Mouse (Mus musculus) liver (tissue): ENCODE data around the gene Mybphl.

Experiments
- DNase-seq: peaks from one replicate; pipeline ENCODE4 v3.0.0-alpha.2; 2020; ENCODE audit warnings: mixed read lengths

The Mybphl gene

DNA sequence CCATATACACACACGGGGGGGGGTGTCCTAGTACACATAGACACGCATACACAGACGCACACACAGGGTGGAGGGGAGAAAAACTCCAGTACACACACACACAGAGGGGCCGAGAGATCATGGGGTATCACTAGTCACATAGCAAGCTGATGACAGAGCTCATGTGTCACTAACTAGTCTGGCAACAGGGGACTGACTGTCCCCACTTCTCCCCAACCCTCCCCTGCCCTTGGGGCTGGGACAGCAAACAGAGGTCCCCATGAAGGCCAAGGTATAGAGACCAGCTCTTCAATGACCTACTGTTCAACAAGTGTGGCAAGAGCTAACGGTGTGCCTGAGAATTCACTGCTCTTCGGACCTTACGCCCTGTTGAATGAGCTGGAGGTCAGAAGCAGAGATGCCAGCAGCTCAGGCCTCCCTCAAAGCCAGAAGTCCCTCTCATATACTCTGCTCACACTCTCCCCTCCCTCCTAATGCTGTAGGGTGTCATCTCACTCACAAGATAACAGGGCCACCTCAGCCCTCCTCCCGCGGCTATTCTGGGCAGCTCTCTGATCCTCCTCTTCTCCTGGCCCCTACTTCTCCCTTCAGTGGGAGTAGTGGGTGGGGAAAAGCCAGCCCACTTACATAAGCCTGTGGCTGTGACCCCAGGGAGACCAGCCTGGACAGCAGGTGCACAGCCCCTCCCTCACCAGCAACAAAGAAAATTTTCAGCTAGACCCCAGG lies at the start of gene Mybphl:
Mybphl (plus strand) TSS at position 642 of the 726 bp plus-strand sequence.
- DNase-seq: no peak

DNA sequence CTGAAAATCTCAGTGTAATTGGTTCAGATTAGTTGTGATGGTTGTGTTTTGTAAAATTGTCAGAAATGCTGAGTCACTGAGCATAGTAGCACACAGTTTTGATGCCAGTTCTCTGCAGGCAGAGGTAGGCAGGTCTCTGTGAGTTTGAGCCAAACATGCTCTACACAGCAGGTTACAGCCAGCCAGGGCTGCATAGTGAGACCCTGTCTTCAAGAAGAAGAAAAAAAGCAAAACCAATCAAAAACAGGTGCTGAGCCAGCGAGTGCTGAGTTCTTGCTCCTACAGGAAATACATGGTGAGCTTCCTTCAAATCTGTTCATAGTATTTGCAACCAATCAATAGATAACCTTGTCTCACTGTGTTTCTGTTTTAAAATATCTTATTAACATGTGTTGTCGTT lies 46.2 kb upstream of the Mybphl start:
- no peak for DNase-seq

DNA sequence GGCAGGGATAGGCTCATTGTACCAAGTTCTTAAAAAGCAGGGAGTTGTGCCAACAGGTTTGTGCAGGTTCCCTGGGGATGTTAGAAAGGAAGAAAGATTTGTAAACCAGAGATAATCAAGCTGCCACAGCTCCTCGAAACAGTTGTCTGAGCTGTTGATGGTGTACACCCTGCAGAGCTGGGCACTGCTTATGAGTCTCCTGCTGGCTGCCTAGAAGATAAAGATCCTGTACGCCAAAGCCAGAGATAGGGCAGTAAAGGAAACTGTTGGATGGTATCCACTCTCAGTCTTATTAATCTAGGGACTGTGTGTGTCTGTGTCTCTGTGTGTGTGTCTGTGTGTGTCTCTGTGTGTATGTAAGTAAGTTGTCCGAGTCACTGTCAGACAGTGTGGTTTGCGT lies 43.0 kb upstream of the Mybphl start:
- no peak for DNase-seq

DNA sequence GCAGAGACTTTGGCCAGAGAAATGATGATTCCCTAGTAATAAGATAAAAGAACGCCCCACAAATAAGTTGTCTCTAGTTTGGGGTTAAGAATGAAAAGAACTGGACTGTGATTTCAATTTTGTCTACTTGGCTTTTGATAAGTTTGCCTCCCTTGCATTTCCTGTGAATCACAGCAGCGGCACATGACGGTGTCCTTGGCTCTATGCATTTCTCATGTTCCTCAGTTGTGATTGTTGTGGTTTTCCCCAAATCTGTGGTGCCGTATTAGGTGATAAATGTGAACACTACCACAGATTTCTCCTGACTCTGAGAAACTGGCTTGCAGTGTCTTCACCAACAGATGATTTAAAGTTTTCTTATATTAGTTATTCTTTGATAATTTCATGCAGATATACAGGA lies 42.6 kb upstream of the Mybphl start:
- no peak for DNase-seq

DNA sequence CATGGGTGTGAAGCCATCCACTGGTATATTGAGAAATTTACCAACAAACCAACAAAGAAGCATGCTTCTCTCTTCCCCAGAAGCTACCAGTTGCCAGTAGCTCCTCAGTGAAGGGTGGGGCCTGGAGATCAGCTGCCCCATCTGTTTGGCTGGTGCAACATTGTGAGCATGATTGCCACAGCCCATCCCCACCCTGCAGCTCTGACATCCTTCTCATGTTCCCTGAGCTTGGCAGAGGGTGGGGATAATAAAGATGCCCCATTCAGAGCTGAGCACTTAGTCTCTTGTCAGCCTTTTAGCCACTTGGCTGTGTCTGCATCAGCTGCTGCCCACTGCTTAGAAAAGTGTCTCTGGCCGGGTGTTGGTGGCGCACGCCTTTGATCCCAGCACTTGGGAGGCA lies 41.7 kb upstream of the Mybphl start:
- peak; percentile 49 for DNase-seq

DNA sequence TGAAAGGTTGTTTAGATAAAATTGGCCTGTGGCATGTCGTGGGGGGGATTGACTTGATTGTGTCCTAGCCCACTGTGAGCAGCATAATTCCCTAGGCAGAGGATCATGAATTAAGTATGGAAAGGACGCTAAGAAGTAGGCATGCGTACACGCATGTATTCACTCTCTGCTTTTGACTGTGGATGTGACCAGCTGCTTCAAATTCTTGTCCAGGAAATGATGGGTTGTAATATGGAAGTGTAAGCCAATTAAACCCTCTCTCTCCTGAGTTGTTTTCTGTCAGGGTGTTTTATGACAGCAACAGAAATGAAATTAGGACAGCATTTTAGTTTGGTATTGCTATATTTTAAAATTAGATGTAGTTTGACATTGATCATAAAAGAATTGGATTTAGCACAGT lies 39.9 kb upstream of the Mybphl start:
- DNase-seq: no peak

DNA sequence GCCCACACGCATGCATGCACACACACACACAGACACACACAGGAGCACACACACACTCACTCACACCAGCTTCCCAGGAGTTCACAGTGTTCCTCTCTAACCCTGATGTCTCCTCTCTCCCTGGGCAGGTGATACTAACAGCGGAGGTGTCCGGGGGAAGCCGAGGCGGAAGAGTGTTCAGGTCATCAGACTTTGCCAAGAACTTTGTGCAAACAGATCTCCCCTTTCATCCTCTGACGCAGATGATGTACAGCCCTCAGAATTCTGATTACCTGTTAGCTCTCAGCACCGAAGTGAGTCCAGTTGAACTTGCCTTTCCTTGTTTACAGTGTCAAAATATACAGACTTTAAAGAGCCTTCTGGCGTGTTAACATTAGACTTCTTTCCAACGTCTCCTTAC lies 39.2 kb upstream of the Mybphl start:
- DNase-seq: no peak

DNA sequence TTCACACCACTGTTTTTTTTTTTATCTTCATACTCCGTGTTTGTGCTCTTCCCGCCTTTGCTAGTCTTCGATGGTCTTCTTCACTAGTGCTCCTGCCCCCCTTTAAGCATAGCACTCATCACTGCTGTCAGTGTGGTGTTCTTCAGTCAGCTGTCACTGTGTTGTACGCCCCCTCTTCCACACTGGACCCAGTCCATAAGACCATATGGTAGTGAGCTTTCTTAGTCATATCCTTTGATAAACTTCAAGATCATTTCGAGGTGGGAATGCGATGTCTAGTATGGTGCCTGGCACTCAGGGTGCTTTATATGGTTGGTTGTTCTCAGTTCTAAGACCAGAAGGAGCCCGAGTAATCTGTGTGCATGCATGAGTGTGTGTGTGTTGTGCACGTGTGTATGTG lies 37.4 kb upstream of the Mybphl start:
- DNase-seq: no peak

DNA sequence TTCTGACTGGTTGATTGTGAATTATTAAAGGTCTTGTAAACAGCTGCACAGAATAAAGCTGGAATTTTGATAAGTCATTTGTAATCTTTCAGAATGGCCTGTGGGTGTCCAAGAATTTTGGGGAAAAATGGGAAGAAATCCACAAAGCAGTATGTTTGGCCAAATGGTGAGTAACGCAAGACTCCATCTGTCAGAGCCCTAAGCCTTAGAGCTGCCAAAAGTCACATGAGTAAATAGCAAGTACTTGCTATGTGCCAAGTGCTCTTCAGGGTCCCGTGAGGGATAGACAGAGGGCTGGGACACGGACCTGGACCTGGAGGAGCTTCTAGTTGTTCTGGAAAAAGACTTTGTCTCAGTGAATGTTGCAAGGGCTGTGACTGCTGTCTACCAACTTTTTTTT lies 36.8 kb upstream of the Mybphl start:
- DNase-seq: no peak

DNA sequence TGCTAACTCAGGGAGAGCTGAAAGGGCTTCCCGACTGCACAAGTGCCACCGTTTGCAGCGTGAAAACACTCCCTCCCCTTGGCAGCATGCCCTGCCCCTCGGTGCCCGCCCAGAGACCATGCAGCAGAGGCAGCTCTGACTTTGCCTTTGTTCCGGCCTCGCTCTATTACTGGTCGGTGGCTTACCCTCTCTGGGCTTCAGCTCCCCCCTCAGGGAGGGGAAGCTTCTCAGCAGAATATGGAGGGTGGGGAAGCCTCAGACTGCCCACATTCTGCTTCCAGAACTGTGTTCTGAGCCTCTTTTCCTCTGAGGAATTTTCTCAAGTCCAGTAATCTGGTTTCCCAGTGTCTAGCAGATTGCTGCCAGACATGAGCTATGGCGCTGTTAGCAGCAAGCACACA lies 36.3 kb upstream of the Mybphl start:
- no peak for DNase-seq

DNA sequence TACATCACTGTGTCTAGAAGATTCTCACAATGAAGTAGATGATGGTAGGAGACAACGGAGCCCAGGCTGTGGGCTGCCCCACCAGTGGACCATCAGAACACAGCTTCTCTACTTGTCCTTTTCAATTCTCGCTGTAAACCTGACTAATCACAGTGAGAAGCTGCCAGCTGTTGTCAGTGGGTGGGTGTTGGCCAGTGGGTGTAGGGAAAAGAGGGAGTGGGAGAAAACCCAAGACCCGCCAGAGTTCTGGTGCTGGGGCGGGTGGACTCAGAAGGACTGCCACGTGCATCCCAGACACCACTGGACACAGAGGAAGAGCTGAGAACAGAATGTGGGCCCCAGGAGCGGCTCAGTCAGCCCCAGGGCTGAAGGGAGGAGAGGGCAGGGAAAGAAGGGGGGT lies 33.9 kb upstream of the Mybphl start:
- DNase-seq: no peak

DNA sequence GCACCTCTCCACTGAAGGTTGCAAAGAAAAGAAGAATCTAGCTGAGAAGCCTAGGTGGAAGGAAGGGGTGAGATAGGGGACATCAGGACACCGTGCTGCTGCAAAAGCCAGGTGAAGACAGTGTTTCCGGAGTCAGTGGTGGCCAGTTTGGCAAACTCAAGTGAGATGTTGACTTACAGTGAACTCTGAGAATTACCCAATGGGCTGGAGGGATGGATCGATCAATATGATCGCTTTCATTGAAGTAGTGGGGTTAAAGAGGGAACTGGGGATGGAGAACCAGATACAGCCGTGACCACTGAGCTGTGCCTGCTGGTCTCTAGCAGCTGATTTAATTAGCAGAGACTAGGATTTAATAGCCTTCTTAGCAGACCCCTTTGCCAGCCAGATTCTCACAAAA lies 27.8 kb upstream of the Mybphl start:
- no peak for DNase-seq

DNA sequence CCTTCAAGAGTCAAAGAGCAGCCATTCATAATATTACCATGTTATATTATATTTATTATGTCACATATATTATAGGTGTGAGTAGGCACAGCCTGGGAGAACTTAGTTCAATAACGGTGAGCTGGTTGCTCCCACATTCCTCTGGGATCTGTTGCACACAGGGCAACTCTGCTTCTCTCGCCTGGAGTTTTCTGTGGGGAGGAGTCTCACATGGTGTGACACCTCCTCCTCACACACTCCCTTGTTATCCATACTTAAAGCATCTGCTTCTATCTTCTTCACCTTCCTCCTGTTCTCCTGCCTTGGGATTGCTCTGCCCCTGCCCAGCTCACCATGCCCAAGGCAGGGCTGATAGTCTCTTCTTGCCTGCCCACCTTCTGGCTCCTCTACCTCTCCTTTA lies 23.7 kb upstream of the Mybphl start:
- no peak for DNase-seq

DNA sequence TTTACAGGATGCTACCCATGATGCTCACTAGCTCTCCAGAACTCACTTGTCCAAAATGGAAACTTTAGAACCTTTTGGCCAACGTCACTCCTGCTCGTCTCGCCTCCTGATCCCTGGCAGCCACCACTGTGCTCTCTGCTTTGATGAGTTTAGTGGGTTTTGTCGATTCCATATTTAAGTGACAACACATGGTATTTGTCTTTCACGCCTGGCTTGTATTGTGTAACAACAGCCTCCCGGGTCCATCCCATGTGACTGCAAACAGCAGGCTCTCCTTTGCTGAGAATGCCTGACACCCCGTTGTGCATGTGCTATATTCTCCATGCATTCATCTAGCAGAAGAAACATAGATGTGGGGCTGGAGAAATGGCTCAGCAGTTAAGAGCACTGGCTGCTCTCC lies 22.5 kb upstream of the Mybphl start:
- DNase-seq: no peak

DNA sequence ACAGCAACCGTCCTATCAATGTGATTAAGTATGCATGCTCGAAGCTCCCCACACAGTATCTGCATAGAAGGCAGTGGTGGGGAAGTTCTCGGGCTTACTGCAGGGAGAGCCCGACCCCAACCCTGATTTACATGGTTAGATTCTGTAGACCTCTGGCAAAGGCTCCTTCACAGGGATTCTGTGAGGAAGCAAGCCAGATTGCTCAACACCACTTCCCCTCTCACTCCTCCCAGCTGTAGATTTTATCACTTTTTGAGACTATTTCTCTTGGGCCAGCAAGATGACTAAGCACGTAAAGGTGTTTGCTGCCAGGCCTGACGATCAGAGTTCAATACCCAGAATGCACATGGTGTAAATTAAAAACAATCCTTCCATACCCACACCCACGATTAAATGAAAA lies 18.9 kb upstream of the Mybphl start:
- no peak for DNase-seq

DNA sequence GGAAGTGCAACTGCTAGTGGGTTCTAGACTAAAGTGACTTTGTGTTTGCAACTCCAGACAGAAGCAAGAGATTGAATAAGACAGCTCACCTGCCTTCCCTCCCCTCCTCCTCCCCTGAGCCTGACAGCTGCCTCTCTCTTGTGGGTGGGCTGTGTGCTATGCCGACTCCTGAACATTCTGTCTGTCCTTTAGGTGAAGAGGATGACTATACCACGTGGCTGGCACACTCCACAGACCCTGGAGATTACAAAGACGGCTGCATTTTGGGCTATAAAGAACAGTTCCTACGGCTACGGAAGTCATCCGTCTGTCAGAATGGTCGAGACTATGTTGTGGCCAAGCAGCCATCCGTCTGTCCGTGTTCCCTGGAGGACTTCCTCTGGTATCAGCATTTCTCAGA lies 16.3 kb upstream of the Mybphl start:
- no peak for DNase-seq

DNA sequence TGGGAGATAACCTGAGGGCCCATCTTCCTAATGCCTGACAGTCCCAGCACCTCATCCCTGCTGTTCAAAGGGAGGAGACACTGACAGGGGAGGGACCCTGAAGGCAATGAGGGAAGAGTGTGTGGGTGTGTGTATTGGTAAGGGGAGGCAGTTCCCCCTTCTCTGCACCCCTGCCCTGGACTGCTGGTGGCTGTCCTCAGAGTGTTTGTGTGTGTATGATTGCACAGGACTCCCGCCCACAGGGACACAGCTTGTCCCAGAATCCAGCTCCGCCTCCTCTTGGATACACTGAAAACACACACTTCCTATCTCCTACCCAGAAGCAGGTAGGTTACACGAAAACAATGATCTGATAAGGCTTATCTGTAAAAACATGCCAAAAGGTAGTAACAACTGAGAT lies 9.5 kb upstream of the Mybphl start:
- DNase-seq: no peak

DNA sequence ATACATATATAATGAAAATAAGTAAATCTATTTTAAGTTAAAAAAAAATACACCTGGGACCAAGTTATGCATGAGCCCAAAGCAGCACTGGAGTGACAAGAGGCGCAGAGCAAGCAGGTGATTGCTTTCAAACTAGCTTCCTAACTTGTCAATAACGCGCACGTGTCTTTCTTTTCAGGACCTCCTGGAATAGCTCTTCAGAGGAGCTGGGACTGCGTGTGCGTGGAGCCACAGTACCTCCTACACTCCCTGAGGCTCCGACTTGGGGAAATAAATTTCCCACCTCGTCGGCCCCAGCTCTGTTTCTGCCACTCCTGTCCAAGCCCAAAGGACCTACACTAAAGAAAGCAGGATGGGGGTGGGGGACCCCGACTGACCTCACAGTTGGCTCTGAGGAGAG lies 7.7 kb upstream of the Mybphl start:
- DNase-seq: no peak

DNA sequence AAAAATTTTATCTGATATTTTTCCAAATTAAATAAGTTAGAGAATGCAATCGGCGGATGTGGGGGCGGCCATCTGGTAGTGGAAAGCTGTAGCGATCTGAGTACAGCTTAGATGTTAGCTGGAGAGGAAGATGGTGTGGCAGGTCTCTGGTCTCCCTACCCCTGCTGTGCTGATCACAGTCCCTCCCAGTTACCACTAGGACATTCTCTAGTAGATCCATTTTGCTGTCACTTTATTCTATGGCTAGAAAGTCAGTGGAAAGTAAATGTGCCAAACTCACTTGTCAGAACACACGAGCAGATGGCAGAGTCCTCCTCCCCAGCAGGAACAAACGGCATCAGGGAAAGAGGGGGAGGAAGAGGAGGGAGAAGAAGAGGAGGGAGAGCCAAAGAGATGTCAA lies 6.3 kb upstream of the Mybphl start:
- no peak for DNase-seq

DNA sequence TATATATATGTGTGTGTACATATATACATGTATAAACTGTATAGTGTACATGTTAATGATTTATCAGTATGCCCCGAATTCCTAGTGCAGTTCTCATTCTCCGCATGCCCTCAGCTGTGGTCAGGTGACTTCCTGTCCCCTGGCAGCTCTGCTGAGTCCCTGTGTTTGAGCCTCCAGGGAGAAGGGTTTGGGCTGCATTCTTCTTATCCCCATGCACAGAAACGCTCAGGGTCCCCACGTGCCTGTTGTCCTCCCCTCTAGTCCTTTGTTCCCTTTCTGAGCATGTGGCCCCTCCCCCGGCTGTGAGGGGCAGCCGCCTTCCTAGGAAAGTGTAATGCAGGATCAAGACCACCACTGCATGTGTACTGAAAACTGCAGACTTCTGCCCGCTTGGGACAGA lies 3.8 kb upstream of the Mybphl start:
- no peak for DNase-seq

DNA sequence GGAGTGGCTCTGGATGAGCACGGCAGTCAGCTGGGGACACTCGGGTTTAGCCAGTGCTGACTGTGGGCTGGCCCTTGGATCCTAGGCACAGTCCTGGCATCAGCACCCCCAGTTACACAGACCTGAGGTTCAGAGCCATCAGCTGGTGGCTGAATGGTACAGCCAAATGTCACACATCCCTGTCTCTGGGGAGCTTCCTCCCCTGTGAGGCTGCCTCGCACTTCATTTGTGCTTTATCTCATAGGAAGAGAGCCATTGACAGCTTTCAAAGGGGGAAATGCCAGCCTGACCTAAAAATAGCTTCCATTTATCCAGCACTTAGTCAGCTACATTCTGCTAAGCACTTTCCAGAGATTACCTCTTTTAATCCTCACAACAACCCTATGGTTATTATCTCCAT lies 1.1 kb upstream of the Mybphl start:
- DNase-seq: no peak

DNA sequence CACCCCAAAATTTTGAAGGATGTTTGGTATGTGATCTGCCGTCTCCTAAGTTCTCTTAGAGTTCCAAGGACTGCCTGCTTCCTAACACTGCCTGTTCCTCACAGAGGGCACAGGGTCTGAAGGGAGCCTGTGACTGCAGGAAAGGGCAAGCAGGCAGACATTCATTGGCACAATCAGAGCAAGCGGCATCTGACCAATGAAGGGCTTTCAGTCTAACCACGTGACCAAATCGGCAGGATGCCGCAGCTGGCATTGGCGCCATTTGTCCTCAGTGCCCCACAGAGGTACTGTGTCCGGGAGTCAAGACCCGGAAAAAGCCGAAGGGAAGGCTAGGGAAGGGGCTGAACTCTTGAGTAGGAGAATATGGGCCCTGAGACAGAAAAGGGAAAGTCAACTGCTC lies 2.5 kb downstream of the Mybphl start:
- no peak for DNase-seq

DNA sequence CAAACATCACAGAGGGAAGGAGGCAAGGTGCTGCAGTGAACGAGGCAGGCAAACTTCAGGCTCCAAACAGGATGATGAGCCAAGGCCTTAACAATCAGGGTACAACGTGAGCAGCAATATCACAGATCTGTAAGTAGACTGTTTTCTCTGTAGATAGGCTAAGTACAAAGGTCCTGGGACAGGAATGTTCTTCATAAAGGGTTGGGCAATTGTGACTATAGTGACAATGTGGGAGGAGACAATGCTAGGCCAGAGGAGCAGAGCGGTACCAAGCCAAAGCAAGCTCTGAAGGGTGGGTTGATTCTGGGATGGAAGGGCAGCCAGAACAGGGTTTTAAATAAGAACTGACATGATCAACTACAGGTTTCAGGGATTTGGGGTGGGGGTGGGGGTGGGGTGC lies 3.1 kb downstream of the Mybphl start:
- DNase-seq: no peak

DNA sequence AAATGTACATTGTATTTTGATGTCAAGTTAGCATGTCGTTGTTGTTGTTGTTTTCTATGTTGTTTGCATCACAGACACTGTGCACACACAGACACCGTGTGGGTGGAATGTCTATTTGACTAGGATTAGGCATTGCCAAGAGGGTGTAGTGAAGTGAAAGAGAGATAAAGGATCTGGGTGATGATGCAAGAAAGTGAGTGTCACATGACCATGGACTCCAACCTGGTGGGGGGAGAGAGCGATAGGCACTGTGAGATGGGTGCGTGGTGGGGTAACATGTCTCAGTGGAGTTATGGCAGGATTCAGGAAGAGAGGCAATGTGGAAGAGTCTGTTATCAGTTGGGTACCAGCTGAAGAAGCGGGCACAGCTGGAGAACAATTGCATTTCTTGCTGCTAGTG lies 4.0 kb downstream of the Mybphl start:
- DNase-seq: no peak

DNA sequence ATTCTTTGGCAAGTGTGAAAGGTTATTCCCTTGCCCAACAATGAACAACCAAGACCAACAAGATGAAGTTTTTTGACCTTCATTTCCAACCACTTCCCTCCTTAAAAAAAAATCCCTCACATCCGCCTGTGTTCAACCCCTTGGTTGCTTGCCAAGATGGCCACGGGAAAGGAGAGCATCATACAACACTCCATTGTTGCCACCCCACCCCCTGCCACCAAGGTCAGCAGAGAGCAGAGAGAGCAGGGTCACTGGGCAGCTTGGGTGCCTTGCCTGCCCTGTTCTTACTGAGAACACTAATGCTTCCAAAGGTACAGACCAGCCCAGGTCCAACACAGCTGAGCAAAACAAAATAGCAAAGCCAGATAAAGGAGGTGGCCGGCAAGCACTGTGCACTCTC lies 7.6 kb downstream of the Mybphl start:
- DNase-seq: no peak

DNA sequence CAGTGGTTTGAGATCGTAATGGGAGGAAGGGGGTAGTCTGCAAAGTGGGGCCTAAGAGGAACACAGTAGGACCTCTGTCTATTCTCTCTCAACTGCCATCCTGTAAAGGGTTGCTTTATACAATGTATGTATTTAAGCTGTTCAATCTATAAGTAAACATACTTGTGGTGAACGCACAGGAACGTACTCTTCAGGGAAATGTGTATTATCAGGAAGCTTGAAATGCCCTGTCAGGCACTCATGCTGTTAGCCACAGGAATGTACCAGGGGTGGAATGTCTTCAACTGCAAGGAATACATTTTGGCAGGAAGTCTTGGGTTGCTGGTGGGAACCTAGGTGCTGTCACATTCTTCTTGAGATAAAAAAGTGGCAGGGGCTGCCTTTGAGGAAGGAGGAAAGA lies 8.0 kb downstream of the Mybphl start:
- DNase-seq: no peak
